Mouse (Mus musculus) Muller cell, postnatal 12 days (primary cell): ENCODE measurements at regions not wholly inside any gene's neighbourhood (a gene's known extent, or its start where the extent isn't known, plus 50 kb on each side); places are given as distances from the start of the nearest gene placed in this dataset.

Experiments used
- DNase-seq: peaks from one replicate; pipeline ENCODE4 v3.0.0-alpha.2; 2015; ENCODE audit errors: inconsistent ontology term

DNA sequence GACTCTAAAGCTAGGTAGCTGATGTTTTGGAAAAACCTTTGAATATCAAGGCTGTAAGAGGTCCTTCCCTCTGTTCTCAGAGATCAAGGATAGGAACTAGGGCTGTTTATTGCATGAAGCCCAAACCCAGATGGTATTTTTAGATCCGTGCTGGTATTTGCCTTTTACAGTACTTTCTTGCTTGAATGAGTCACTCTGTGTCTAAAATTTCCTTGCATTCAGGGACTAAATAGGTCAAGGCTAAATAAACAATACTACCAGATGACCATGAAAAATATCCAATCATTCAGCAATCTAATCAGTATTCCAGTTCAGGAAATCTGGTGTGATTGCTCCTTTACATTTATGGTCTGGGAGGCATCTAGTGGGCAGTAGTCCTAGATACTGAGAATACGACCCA, 243.6 kb downstream of the Btg1 start:
- DNase-seq: peak; percentile 58

- DNase-seq: no peak
These were observed 246.4 kb downstream of the Btg1 start for GRCm38 (mm10) chr10:96863230-96863629.

DNA sequence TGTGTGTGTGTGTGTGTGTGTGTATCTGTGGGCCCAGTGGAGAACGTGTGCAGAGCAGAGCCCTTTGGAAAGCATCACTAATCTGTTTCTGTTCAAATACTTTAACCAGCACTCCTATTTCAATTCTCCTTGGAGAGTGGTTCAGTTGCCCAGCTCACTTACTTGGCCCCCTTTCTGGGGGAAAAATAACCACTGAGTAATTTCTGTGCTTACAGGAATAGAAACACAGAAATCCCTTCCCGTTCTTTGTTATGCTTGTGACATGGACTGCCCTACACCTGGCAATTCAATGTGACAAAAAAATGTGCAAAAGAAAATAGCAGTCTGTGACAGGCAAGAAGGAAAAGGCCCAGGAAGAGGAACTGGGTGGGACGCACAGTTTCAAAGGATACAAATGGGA, 249.7 kb downstream of the Btg1 start:
- DNase-seq: no peak

DNA sequence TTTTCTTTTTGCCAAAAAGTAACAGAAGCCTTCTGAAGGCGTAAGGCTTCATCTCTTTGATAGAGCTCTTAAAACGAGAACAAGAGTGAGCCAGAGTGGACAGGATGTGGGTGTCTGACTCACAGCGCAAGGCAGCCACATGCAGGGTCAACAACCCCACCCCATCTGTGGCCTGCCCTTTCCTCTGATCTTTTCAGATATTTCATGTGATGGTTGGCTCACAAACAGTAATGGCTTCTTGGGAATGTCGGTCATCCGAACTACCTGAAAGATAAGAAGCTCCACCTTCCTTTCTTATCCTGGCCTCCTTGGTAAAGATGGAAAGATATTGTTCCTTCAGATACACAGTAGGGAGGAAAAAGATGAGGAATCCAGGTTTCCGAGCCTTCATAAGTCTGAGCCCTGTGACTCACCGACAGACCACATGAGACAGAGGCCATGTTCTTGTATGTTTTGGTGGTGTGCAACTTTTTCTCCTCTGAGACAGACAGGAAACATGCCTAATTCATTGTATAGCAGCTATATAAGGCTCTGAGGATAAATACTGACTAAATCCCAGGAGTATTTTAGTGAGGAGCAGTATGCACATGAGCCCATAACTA, 254.9 kb downstream of the Btg1 start:
- DNase-seq: peak; percentile 49

DNA sequence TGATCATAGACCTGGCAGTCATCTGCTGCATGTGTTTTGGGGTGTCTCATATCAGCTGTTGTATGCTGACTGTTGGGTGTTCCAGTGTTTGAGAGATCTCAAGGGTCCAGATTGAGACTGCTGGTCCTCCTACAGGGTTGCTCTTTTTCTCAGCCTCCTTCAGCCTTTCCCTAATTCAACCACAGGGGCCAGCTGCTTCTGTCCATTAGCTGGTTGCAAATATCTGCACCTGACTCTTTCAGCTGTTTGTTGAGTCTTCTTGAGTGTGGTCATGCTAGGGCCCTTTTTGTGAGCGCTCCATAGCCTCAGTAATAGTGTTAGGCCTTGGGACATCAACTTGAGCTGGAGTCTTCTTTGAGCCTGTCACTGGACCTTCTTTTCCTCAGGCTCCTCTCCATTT, 257.8 kb downstream of the Btg1 start:
- DNase-seq: no peak

- DNase-seq: no peak
These were observed 258.9 kb downstream of the Btg1 start for GRCm38 (mm10) chr10:96875676-96876075.

- no peak for DNase-seq
These were observed 262.6 kb downstream of the Btg1 start for GRCm38 (mm10) chr10:96879425-96879824.

DNA sequence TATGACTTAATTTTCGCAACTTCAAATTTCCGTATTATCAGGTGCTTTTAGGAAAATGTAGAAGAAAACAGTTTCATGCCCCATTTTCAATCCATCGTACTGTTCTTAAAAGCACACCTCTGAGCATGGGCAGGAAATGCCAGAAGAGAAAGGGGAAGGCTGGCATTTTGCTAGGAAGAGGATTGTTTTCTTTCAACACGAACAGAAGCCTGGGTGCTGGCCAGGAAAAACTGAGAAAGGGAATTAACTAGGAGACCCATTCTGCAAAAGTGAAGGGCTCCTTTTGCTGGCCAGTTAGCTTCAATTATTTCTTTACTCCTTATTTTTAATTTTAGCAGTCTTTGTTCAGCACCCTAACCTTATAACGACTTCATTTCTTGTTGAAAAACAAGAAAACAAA, 264.0 kb downstream of the Btg1 start:
- no peak for DNase-seq

DNA sequence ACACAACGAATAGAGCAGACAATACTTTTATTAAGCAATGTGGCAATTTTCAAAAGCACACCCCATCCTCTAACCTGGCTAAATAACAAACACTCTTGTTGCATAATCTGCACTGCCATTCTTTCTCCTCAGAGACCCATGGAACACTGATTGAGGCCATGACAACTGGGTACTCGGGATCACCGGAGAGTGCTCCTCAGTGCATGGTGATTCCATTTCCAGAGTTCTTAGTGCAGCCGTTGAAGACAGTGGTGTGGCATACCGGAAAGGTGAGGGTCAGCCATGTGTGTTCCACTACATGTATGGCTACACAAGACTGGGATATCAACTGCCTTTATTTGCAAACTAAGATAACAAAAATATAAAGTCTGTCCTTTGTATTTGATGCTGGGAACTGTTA, 264.4 kb downstream of the Btg1 start:
- no peak for DNase-seq

DNA sequence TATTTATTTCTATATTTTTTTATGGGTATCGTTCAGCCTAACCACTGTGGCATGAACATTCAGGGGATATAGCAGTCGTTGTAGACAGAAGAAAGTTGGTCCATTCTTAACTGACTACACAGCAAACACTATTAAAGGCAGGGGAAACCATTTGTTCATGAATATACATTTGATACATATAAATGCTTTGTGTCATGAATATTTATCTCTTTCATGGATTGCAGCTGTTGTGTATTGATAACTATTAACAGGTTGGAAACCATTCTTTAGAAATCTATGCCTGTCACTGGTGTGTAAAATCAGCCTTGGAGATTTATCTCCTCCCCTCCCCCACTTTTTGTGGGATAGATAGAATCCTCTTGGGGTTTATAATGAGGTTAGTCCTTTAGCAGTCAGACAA, 264.9 kb downstream of the Btg1 start:
- DNase-seq: no peak

- DNase-seq: no peak
These were observed 284.3 kb downstream of the Btg1 start for GRCm38 (mm10) chr10:96901150-96901549.

- DNase-seq: no peak
These were observed 288.4 kb downstream of the Btg1 start for GRCm38 (mm10) chr10:96905098-96905809.

GRCm38 (mm10) chr10:96909661-96910315, 293.0 kb downstream of the Btg1 start:
- peak; percentile 55 for DNase-seq

- DNase-seq: no peak
These were observed 304.4 kb downstream of the Btg1 start for GRCm38 (mm10) chr10:96921181-96921580.

GRCm38 (mm10) chr10:96924266-96924672, 307.5 kb downstream of the Btg1 start:
- DNase-seq: no peak

DNA sequence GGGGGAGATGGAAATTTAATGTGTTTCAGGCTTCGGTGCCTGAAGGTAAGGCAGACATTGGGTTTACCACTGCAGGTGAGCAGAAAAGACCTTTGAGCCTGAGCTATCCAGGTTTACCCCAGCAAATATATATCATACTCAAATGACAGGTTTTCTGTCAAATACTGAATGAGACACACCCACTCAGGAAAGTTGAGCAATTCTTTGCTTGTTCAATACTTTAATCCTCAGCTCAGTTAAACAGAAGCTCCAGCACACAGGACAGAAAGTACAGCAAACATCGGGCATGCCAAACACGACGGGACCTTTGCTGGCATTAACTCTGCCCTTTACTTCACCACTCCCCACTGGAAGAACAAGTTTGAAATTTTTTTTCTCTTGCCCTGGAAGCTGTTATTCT, 307.9 kb downstream of the Btg1 start:
- no peak for DNase-seq

GRCm38 (mm10) chr10:96925771-96926170, 309.0 kb downstream of the Btg1 start:
- no peak for DNase-seq

GRCm38 (mm10) chr10:96934661-96935060, 317.9 kb downstream of the Btg1 start:
- no peak for DNase-seq

DNA sequence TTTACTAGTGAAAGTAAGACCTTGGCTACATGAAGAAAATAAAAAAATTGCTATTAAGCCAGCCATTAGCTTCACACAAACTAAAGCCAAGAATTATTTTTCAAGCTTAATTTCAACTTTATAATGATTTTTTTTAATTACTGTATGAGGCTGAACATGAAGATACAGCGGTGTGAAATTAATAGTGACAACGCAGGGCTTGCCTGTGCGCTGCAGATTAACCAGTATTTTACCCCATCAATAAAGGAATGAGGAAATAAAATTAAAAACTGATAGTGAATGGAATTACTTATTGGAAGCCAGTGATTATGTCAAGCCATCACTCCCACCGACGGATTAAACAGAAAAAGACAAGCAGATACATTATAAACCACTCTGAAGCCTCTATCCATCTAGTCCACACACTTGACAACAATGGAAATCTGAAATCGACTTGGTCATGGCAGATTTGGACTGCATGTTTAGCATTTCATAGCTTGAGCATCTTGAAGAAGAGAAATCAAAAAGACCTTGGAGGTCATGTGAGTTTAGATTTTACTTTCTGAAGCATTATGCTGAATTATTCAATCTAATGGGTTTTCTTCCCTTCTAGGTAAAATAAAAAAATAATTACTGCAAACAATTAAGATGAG, 324.2 kb downstream of the Btg1 start:
- DNase-seq: no peak

GRCm38 (mm10) chr10:96944229-96944628, 327.4 kb downstream of the Btg1 start:
- no peak for DNase-seq

GRCm38 (mm10) chr10:96947971-96948370, 331.2 kb downstream of the Btg1 start:
- DNase-seq: peak; percentile 81

- peak; percentile 50 for DNase-seq
These were observed 332.1 kb downstream of the Btg1 start for GRCm38 (mm10) chr10:96948871-96949270.
